Mouse (Mus musculus): ENCODE data around the gene Gfod1.

Gene Gfod1

GRCm38 (mm10) chr13:43261287-43261686, 42.7 kb downstream of the Gfod1 start:
- DNase-seq = no peak

GRCm38 (mm10) chr13:43260731-43261130, 43.2 kb downstream of the Gfod1 start:
- DNase-seq = no peak

- no peak for DNase-seq
Observed at GRCm38 (mm10) chr13:43256447-43256846, 47.5 kb downstream of the Gfod1 start.

- peak; percentile 29 to 59 for DNase-seq
Observed at GRCm38 (mm10) chr13:43253526-43253925, 50.4 kb downstream of the Gfod1 start.

- no peak for DNase-seq
Observed at GRCm38 (mm10) chr13:43252105-43252790, 51.7 kb downstream of the Gfod1 start.

DNA sequence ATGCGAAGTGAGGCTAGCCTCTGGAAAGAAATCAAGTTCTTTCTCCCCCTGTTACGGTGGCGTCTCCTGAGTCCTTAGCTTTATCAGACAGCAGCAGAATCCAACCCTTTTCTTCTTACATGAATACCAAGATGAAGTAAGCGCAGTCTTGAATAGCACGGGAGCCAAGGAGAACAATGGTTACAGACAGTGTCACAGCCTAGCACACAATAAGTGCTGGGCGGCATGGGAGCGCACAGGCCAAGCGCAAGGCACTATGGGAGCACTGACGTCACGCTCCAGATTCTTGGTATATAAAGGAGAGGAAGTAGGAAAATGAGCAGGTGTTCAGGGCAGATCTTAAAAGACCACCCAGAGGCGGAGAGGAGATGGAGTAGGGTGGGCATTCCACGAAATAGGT, 52.6 kb downstream of the Gfod1 start:
- no peak for DNase-seq

GRCm38 (mm10) chr13:43250653-43251052, 53.3 kb downstream of the Gfod1 start:
- no peak for DNase-seq

DNA sequence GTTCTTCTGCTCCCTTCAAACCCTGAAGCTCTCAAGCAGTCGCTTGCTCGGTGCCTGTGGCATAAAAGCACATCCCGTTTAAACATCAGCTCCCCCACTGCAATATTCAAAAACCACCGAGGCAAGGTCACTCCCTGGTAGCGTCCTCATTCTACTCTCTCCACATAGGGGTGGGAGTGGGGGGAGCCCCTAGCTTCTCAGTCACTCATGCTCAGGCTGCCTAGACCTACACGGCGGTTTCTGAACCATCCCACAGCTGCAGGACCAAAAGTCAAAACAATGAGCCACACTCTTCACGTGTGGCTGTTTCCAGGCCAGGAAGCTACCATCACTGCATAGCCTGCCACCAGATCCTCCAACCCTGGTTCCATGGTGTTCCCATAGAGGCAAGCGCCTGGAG, 53.9 kb downstream of the Gfod1 start:
- DNase-seq = no peak

GRCm38 (mm10) chr13:43248381-43248780, 55.6 kb downstream of the Gfod1 start:
- no peak for DNase-seq

DNA sequence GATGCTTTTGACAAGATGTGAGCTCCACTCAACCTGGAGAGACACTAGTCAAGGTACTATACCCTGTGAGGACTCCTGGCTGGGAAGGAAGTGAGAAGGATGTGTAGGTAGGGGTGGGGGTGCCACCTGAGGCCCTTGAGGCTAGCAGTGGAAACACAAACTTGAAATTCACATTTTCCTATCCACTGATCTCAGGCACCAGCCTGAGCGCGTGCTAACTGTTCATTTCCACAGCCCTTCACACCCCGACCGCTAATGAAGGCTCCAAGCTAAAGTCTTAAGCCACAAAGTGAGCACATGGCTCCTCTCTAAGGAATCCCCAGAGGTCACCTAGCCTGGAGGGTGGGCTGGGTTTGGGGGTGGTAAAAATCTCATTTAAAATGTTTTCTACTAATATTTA, 57.1 kb downstream of the Gfod1 start:
- no peak for DNase-seq

DNA sequence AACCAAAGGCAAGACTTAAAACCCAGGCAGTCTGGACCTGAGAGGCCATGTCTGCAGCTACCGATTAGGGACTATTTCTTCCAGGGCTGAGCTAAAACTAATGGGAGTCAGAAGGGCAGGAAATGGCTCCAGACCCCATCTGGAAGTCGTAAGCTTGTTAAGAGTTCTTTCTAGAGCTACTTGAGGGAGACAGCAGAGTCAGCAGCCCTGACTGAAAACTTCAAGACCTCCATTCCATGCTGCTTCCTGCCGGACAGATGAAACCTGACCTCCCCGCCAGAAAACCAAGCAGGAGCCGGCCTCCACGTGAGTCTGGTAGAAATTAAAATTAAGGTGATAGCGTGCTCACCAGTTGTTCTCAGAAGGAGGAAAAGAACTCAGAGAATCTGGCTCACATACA, 60.2 kb downstream of the Gfod1 start:
- DNase-seq = peak; percentile 12 to 37

DNA sequence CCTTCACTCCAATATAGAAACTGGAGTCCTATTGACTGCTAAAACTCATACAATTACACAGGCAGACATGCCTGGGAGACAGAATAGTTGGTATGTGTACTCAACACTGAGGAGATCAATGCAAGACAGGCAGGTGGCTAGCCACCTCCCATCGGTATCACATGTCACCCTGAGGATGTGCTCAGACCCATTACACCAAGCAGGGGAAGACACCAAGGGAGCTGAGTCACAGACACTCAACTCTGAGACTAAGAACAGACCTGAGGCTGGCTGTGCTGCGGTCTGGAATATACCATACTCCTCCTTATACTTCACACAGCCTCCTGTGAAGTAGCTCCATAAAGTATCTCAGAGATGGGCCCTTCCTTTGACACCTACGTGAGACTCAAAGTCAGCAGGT, 60.7 kb downstream of the Gfod1 start:
- DNase-seq = no peak

- no peak for DNase-seq
Observed at GRCm38 (mm10) chr13:43241750-43242149, 62.2 kb downstream of the Gfod1 start.

- DNase-seq = peak; percentile 44 to 47
Observed at GRCm38 (mm10) chr13:43241069-43241468, 62.9 kb downstream of the Gfod1 start.

DNA sequence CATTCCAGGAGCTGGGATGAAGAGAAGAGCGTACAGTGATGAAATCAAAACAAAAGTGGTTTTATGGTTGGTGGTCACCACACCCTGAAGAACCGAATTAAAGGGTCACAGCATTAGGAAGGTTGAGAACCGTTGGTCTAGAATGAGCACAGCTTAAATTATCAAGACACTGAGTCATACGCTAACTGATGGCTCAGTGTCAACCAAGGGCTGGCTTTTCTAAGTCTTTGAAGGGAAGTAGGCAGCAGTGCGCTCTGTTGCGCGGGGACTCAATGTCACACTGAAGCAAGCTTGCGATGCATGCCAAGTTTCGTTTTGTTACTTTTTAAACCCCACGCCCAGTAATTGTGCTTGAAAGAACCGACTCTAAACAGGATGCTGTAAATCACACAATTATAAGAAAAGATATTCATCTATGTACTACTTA, 64.2 kb downstream of the Gfod1 start:
- DNase-seq = peak; percentile 65 to 82

DNA sequence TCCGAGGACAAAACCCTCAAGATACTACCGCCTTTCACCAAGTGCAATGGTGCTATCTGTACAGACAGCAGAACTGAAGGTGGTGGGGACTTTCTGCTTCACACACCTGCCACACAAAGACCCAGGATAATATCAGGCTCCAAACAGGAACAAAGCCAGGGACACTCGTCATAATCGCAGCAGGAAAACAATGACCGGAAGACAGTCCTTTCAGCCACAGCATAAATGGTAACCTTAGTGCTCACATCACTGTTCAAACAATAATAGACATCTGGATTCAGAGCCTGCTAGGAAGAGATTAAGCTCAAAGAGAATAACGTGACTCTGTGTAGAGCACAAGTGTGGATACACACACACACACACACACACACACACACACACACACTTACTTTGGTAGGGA, 67.3 kb downstream of the Gfod1 start:
- DNase-seq = peak; percentile 60 to 63

- DNase-seq = no peak
Observed at GRCm38 (mm10) chr13:43235982-43236381, 68.0 kb downstream of the Gfod1 start.

GRCm38 (mm10) chr13:43235586-43235910, 68.4 kb downstream of the Gfod1 start:
- no peak for DNase-seq

- DNase-seq = no peak
Observed at GRCm38 (mm10) chr13:43234869-43235585, 68.9 kb downstream of the Gfod1 start.

DNA sequence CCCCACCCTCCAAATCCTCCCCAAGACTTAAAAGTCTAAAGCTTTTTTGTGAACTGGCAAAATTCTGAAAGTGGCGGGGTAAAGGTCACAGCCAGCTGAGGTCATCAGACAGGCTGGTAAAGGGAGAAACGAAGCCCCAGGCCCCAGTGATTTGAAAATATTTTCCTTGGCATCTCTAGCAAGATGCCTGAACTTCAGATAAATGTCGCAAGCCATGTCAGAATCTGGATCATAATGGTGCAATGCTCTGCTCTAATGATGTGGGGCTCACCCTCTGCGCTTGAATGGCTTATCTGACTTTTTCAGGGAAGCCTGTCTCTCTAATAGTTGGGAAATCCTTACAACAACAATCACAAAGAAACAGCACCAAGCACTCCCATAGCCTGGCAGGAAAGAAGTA, 70.6 kb downstream of the Gfod1 start:
- peak; percentile 16 to 38 for DNase-seq

DNA sequence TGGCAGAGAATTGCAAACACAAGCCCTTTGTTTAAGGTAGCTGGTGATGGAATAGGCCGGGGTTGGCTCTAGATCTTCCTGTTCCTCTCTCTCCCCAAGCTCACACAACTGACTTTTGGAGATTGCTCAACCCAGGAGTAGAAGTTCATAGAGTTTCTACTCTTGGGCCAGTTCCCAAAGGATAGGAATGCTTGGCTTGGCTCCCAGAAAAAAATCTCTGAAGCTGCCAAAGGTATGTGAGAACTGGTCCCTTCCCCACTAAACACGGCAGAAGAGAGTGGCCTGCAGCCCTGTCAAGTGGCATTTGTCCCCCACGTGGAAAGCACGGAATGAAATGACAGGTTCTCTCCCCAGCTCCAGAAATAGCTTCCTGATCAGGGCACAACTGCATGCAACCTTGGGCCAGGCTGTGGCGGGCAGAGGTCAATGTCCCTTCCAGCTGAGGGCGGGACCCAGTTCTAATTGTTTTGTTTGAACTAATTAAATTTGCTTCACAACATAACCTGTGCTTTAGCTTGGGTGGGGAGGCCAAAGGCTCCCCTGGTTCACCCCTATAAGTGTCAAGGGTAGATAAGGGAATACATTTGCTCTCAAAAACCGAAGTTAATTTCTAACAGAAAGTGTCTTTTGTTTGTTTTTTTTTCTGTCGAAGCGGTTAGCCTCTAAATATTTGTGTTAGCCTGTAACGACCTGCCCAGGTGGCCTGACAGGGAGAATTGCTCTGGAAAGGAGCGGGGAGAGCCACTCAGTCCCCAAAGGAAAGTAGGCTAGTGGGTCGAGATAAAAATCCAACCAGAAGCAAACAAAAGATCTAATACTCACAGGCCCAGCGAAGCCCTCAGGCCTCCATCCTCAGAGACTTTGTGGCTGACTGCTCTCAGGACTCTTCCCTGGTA, 71.8 kb downstream of the Gfod1 start:
- DNase-seq = peak; percentile 80 to 88

GRCm38 (mm10) chr13:43230842-43231241, 73.1 kb downstream of the Gfod1 start:
- no peak for DNase-seq

DNA sequence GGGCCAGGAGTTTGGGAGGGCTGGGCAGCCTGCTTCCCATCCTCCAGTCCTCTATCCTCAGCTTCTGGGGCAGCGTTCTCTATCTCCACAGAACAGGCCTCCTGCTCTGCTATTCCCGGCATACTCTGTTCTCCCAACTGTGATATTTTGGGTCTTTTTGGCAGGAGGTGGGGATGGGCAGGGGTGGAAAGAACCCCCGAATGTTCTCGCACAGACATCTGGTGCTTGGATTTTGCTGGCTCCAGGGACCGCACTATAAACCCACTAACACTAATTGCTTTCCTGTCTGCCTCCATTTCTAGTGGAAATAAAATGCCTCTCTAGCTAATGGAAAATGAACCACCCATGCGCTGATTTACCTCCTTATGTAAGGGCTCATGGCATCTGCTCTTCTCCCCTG, 73.7 kb downstream of the Gfod1 start:
- no peak for DNase-seq

DNA sequence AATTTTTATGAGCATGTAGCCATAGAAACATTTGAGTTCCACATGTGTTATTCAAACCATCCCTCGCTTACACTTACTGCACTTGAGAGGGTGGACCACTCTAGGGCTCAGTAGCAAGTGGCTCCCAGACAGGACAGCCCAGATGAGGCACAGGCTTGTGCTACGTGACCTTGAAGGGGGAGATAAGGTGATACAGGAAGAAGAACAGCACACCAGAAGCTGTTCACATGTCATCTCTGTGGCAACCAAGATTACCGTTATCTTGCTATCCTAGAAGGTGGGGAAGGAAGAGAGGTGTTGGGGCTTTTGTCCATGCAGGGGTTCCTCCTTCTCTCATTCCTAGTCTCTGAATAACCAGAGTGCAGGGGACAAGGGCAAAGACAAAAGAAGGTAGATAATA, 74.2 kb downstream of the Gfod1 start:
- DNase-seq = no peak

All from kidney, postnatal 25 days (tissue).